Mouse (Mus musculus): Measurements from ENCODE around the gene Mpi. TPM values are rescaled to one million over a fixed set of nuclear protein-coding genes. Genes with fewer than 3 reads are reported as not detected.

Mpi gene
- total RNA-seq, 2 experiments from 2014 or later, result 6.6 to 13.5 TPM

- ATAC-seq (replicated peaks; ENCODE audit: low FRiP score, low TSS enrichment, poor library complexity, severe bottlenecking), result no peak
Measured at GRCm38 (mm10) chr9:57497236-57497635, 55.3 kb downstream of the Mpi start.

- ATAC-seq (replicated peaks; ENCODE audit: low FRiP score, low TSS enrichment, poor library complexity, severe bottlenecking), result no peak
Measured at GRCm38 (mm10) chr9:57494970-57495369, 57.6 kb downstream of the Mpi start.

Other genes with a start within 250 kb of the Mpi start
- gene Ppcdc, start 112.6 kb downstream of the Mpi start, total RNA-seq (2014; fragmentation: Nextera tagmentation), result 22.1 and 34.8 TPM in 2 replicates
- gene Ppcdc, start 112.6 kb downstream of the Mpi start, total RNA-seq (2017), result 10.5 and 13.9 TPM in 2 replicates
- gene Scamp5, start 84.7 kb downstream of the Mpi start, total RNA-seq (2014; fragmentation: Nextera tagmentation), result not detected in 2 replicates
- not detected in 2 replicates for gene Scamp5, start 84.7 kb downstream of the Mpi start, total RNA-seq (2017)
- gene Rpp25, start 48.7 kb downstream of the Mpi start, total RNA-seq (2014; fragmentation: Nextera tagmentation), result not detected in 2 replicates
- not detected in 2 replicates for gene Rpp25, start 48.7 kb downstream of the Mpi start, total RNA-seq (2017)
- gene Cox5a, start 31.5 kb downstream of the Mpi start, total RNA-seq (2014; fragmentation: Nextera tagmentation), result 479 and 484 TPM in 2 replicates
- gene Cox5a, start 31.5 kb downstream of the Mpi start, total RNA-seq (2017), result 60.4 and 80.0 TPM in 2 replicates
- 12.1 and 12.7 TPM in 2 replicates for gene Fam219b, start 15.2 kb downstream of the Mpi start, total RNA-seq (2014; fragmentation: Nextera tagmentation)
- 9.2 and 10.0 TPM in 2 replicates for gene Fam219b, start 15.2 kb downstream of the Mpi start, total RNA-seq (2017)
- 21.5 and 45.2 TPM in 2 replicates for gene Scamp2, start 8.2 kb upstream of the Mpi start, total RNA-seq (2014; fragmentation: Nextera tagmentation)
- 10.1 and 22.2 TPM in 2 replicates for gene Scamp2, start 8.2 kb upstream of the Mpi start, total RNA-seq (2017)
- 8.7 and 16.7 TPM in 2 replicates for gene Ulk3, start 36.7 kb upstream of the Mpi start, total RNA-seq (2014; fragmentation: Nextera tagmentation)
- 2.6 and 3.8 TPM in 2 replicates for gene Ulk3, start 36.7 kb upstream of the Mpi start, total RNA-seq (2017)
- not detected in 2 replicates for gene Cplx3, start 53.5 kb upstream of the Mpi start, total RNA-seq (2014; fragmentation: Nextera tagmentation)
- gene Cplx3, start 53.5 kb upstream of the Mpi start, total RNA-seq (2017), result not detected in 2 replicates
- gene Lman1l, start 68.0 kb upstream of the Mpi start, total RNA-seq (2014; fragmentation: Nextera tagmentation), result not detected in 2 replicates
- not detected in 2 replicates for gene Lman1l, start 68.0 kb upstream of the Mpi start, total RNA-seq (2017)
- gene Csk, start 100.9 kb upstream of the Mpi start, total RNA-seq (2014; fragmentation: Nextera tagmentation), result 151 and 213 TPM in 2 replicates
- 158 and 213 TPM in 2 replicates for gene Csk, start 100.9 kb upstream of the Mpi start, total RNA-seq (2017)
- not detected in 2 replicates for gene Cyp1a2, start 130.9 kb upstream of the Mpi start, total RNA-seq (2014; fragmentation: Nextera tagmentation)
- not detected in 2 replicates for gene Cyp1a2, start 130.9 kb upstream of the Mpi start, total RNA-seq (2017)
- 0.52 and 1.7 TPM in 2 replicates for gene Cyp1a1, start 135.2 kb upstream of the Mpi start, total RNA-seq (2014; fragmentation: Nextera tagmentation)
- 1.3 TPM in 1 of 2 replicates, not detected in the other for gene Cyp1a1, start 135.2 kb upstream of the Mpi start, total RNA-seq (2017)
- gene Edc3, start 155.8 kb upstream of the Mpi start, total RNA-seq (2014; fragmentation: Nextera tagmentation), result 14.2 and 25.0 TPM in 2 replicates
- 4.8 and 6.0 TPM in 2 replicates for gene Edc3, start 155.8 kb upstream of the Mpi start, total RNA-seq (2017)
- gene Clk3, start 213.1 kb upstream of the Mpi start, total RNA-seq (2014; fragmentation: Nextera tagmentation), result 58.1 and 73.0 TPM in 2 replicates
- 24.7 and 36.4 TPM in 2 replicates for gene Clk3, start 213.1 kb upstream of the Mpi start, total RNA-seq (2017)